Mouse (Mus musculus) skeletal muscle tissue, adult 2 months (tissue): ENCODE data around the gene Gsg1l2.

ENCODE experiments used
- DNase-seq: peaks from one replicate; pipeline ENCODE4 v3.0.0-alpha.2; 2012; ENCODE audit warnings: low read depth, low spot score

Gene Gsg1l2

GRCm38 (mm10) chr11:67819604-67820003 is 45.2 kb downstream of the Gsg1l2 start:
- DNase-seq = no peak

GRCm38 (mm10) chr11:67820221-67820620 is 45.8 kb downstream of the Gsg1l2 start:
- DNase-seq = no peak

- DNase-seq = no peak
Observed at GRCm38 (mm10) chr11:67821560-67821959, 47.2 kb downstream of the Gsg1l2 start.

- DNase-seq = no peak
Observed at GRCm38 (mm10) chr11:67828360-67829059, 54.1 kb downstream of the Gsg1l2 start.

GRCm38 (mm10) chr11:67829530-67829929 is 55.1 kb downstream of the Gsg1l2 start:
- no peak for DNase-seq

- DNase-seq = no peak
Observed at GRCm38 (mm10) chr11:67831820-67832219, 57.4 kb downstream of the Gsg1l2 start.

- no peak for DNase-seq
Observed at GRCm38 (mm10) chr11:67835408-67836078, 61.1 kb downstream of the Gsg1l2 start.
